Mouse (Mus musculus): ENCODE measurements around the gene Samd5. TPM values are rescaled to one million over a fixed set of nuclear protein-coding genes. Genes with fewer than 3 reads are reported as not detected.

Samd5 gene
- polyA plus RNA-seq (2014; fragmentation: Nextera tagmentation; extraction: Ambion mirVana) = 14.4 and 15.3 TPM in 2 replicates

- no peaks in the 10 kb centered on the region for H3K4me1 ChIP-seq (ENCODE audit: insufficient read depth)
- H3K9ac ChIP-seq = peak within 1 kb of the TSS; percentile 64
- TF ChIP-seq CTCF (IDR thresholded peaks at IDR 0.05; ENCODE audit: low read depth) = 0 out of 2 replicates have a peak, but pooled peaks have one; percentile 11
- H3K27me3 ChIP-seq (ENCODE audit: insufficient read depth, low read length) = no peaks in the 10 kb centered on the region
- WGBS = under 1% methylated on average over 91 of the region's 91 CpGs
- H3K36me3 ChIP-seq (ENCODE audit: insufficient read depth) = no peaks in the 10 kb centered on the region
- DNase-seq (peak; percentile 85), ATAC-seq (ENCODE audit: insufficient read depth) (peak; percentile 85)
- H3K9me3 ChIP-seq (ENCODE audit: low read depth, low read length) = no peaks in the 10 kb centered on the region
- H3K4me2 ChIP-seq = peak within 1 kb of the TSS; percentile 93
- H3K27ac ChIP-seq (ENCODE audit: low read depth) = peak within 1 kb of the TSS; percentile 73; the same call in 1 of the 2 replicates
- H3K4me3 ChIP-seq (ENCODE audit: low read depth, low read length) = peak within 1 kb of the TSS; percentile 71
Measured at GRCm38 (mm10) chr10:9674561-9675521, at the start of gene Samd5. TSS of gene Samd5 (minus strand) at chr10:9675208.

- WGBS = 59% methylated on average over 11 of the region's 11 CpGs
- ATAC-seq (ENCODE audit: insufficient read depth) = peak; percentile 86
Measured at GRCm38 (mm10) chr10:9722519-9723303, 47.7 kb upstream of the Samd5 start.

DNA sequence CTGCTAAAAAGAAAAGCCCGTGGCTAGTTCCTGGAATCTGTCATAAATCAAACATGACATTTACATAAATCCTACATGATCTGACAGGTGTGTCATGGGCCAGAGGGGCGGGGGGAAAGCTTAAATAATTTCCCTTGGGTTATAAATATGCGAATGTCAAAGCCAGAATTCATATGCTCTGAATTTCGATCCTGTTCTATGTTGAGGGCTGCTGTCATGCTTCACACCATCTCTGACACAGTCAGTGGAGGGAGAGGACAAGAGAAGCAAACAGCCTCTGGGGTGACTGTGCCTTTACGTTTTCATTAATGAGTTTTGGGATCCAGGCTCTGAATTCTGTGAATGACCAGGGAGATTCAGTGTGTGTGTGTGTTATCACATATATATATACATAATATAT is 45.0 kb upstream of the Samd5 start:
- ATAC-seq (ENCODE audit: insufficient read depth) = no peak
- no peak overlapping the region for H3K9ac ChIP-seq
- 69% methylated on average over 5 of the region's 5 CpGs for WGBS
- H3K4me3 ChIP-seq (ENCODE audit: low read depth, low read length) = no peak overlapping the region
- DNase-seq = no peak
- H3K27me3 ChIP-seq (ENCODE audit: insufficient read depth, low read length) = no peaks in the 10 kb centered on the region
- no peak for TF ChIP-seq CTCF (IDR thresholded peaks at IDR 0.05; ENCODE audit: low read depth)
- H3K9me3 ChIP-seq (ENCODE audit: low read depth, low read length) = no peaks in the 10 kb centered on the region
- H3K4me2 ChIP-seq = no peak overlapping the region
- H3K4me1 ChIP-seq (ENCODE audit: insufficient read depth) = no peaks in the 10 kb centered on the region
- H3K27ac ChIP-seq (ENCODE audit: low read depth) = no peak overlapping the region
- no peaks in the 10 kb centered on the region for H3K36me3 ChIP-seq (ENCODE audit: insufficient read depth)

More at GRCm38 (mm10) chr10:9722519-9723303, 47.7 kb upstream of the Samd5 start:
- Histone ChIP-seq H3K4me2 (no peak overlapping the region), H3K27me3 (ENCODE audit: insufficient read depth, low read length) (no peaks in the 10 kb centered on the region), H3K4me3 (ENCODE audit: low read depth, low read length) (no peak overlapping the region), H3K4me1 (ENCODE audit: insufficient read depth) (no peaks in the 10 kb centered on the region), H3K27ac (ENCODE audit: low read depth) (no peak overlapping the region), H3K36me3 (ENCODE audit: insufficient read depth) (no peaks in the 10 kb centered on the region), H3K9me3 (ENCODE audit: low read depth, low read length) (no peaks in the 10 kb centered on the region), H3K9ac (no peak overlapping the region)
- peak; percentile 73 for DNase-seq
- TF ChIP-seq CTCF (IDR thresholded peaks at IDR 0.05; ENCODE audit: low read depth) = no peak

DNA sequence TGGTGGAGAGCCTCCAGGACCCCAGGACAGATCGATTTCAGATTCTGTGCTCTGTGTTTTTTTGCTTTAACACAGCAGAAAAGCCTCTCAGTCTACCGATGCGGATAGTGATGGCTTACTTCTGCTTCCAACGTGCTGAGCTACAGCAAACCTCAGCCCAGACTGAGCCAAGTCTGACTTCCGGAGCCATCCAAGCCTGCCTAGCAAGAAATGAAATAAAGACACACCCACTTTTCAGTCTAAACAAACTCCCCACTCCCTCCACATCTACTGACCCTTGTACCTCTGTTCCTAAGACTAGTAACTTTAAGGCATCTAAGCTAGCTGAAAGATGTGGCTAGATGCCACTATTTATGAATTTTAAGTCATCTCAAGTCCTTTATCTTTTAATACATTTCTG is 43.1 kb upstream of the Samd5 start:
- peak; percentile 39; the same call in 1 of the 2 replicates for ATAC-seq (ENCODE audit: insufficient read depth)
- no peak overlapping the region for H3K4me3 ChIP-seq (ENCODE audit: low read depth, low read length)
- DNase-seq = peak; percentile 73
- H3K4me1 ChIP-seq (ENCODE audit: insufficient read depth) = no peaks in the 10 kb centered on the region
- no peak for TF ChIP-seq CTCF (IDR thresholded peaks at IDR 0.05; ENCODE audit: low read depth)
- H3K9me3 ChIP-seq (ENCODE audit: low read depth, low read length) = no peaks in the 10 kb centered on the region
- no peaks in the 10 kb centered on the region for H3K36me3 ChIP-seq (ENCODE audit: insufficient read depth)
- no peak overlapping the region for H3K4me2 ChIP-seq
- peak overlapping the region; percentile 37; the same call in 1 of the 2 replicates for H3K27ac ChIP-seq (ENCODE audit: low read depth)
- 27% methylated on average over 5 of the region's 5 CpGs for WGBS
- no peaks in the 10 kb centered on the region for H3K27me3 ChIP-seq (ENCODE audit: insufficient read depth, low read length)
- no peak overlapping the region for H3K9ac ChIP-seq

DNA sequence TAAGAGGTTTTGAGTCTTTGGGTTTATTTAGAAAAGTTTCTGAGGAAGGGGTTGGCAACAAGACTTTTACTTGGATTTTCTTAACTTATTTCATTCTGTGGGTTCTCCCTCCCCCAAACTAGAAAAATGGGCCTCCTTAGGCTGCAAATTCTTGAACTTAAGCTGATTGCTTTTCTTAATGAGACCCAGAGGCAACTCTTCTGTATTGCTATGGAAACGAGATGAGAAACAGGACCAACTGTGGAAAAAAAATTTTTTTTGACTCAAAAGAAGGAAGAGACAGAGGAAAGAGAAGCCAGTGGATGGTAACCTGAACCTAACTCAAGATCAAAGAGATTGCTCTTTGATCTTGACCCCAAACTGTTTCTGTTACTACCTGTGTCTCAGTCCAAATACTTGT is 29.9 kb upstream of the Samd5 start:
- Histone ChIP-seq H3K27me3 (ENCODE audit: insufficient read depth, low read length) (no peaks in the 10 kb centered on the region), H3K9me3 (ENCODE audit: low read depth, low read length) (no peaks in the 10 kb centered on the region), H3K36me3 (ENCODE audit: insufficient read depth) (no peaks in the 10 kb centered on the region), H3K27ac (ENCODE audit: low read depth) (no peak overlapping the region), H3K9ac (no peak overlapping the region), H3K4me2 (no peak overlapping the region), H3K4me1 (ENCODE audit: insufficient read depth) (no peaks in the 10 kb centered on the region), H3K4me3 (ENCODE audit: low read depth, low read length) (no peak overlapping the region)
- WGBS = 23% methylated on average over 1 of the region's 1 CpGs
- TF ChIP-seq CTCF (IDR thresholded peaks at IDR 0.05; ENCODE audit: low read depth) = no peak
- no peak for ATAC-seq (ENCODE audit: insufficient read depth)
- no peak for DNase-seq

DNA sequence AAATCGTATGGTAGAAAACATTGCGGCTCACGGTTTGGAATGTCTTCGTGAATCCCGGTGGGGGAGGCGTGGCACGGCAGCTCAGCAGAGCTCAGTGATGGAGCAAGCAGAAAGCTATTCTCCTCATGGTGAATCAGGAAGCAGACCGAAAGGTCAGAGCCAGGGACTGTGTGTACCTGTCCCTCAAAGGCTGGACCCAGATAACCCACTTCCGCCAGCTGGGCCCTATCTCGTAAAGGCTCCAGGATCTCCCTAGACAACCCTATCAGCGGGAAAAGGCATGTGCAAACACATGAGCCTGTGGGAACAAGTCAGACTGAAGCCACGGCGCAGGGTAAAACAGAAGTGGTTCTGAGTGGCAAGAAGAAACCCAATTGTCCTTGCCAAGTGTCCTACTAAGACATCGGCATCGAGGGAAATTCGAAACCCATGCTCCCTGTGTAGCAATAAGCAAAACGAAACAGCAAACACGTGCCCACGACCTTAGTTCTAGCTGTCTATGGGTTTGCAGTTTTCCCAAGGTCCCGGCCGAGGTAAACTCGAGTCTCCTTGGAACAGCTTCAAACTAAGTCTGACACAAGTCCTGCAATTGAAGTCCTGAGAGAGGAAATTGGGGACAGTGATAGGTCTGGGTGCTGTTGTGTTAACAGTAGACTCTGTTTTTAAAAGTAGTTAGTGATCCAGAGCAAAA is 24.2 kb upstream of the Samd5 start:
- Histone ChIP-seq H3K27me3 (ENCODE audit: insufficient read depth, low read length) (no peaks in the 10 kb centered on the region), H3K4me3 (ENCODE audit: low read depth, low read length) (no peak overlapping the region), H3K9ac (no peak overlapping the region), H3K4me1 (ENCODE audit: insufficient read depth) (no peaks in the 10 kb centered on the region), H3K36me3 (ENCODE audit: insufficient read depth) (no peaks in the 10 kb centered on the region), H3K27ac (ENCODE audit: low read depth) (no peak overlapping the region), H3K4me2 (peak overlapping the region; percentile 10; the same call in 1 of the 2 replicates), H3K9me3 (ENCODE audit: low read depth, low read length) (no peaks in the 10 kb centered on the region)
- no peak for TF ChIP-seq CTCF (IDR thresholded peaks at IDR 0.05; ENCODE audit: low read depth)
- ATAC-seq (ENCODE audit: insufficient read depth) = no peak
- no peak for DNase-seq
- 64% methylated on average over 22 of the region's 22 CpGs for WGBS

Measured in lung, embryonic 14.5 days (tissue).